Mouse (Mus musculus) retina, postnatal 7 days (tissue): Measurements from ENCODE around the gene Polr3g.
"Not testable (repeated sequence)": the region's sequence is repeated elsewhere in the genome, so short reads cannot be mapped to it uniquely, and the experiment has no call there.

Experiments
- DNase-seq: peaks from one replicate; pipeline ENCODE4 v3.0.0-alpha.2; 2012; ENCODE audit warnings: low read depth, low spot score

Polr3g gene

DNA sequence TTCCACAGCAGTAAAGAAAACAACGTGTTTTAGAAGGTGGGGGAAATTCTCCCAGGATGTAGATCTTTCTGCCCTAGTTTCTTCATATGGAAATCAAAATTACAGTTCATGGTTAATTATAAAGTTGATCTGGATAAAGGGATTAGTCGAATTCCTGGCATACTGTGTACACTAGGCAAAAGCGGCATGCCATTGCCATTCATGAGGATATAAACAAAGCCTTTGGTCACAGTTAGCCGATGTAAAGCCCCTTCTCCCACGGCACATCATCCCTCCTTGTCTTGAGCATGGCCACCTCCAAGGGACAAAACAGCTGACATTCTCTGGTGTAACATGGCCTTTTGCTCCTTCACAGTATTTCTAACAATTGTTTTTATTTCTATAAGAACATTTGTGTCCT is 80.2 kb downstream of the Polr3g start:
- no peak for DNase-seq

DNA sequence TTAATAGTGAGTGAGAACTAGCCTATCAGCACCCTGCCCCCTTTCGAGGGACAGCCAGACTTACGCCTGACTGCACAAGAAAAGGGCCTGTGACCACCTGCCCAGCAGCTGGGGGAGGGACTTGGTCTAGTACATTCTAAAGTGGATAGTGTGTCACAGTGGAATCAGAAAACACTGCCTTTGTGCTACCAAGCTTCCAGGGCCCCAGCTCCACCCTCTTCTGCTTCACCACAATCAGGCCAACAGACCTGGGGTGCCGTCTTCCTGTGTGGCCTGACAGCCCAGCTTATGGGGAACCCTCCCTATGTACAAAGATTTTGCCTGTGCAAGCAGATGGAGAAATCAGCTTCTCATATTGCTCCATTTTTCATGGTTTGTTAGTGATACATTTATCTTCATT is 81.4 kb downstream of the Polr3g start:
- DNase-seq, result no peak

DNA sequence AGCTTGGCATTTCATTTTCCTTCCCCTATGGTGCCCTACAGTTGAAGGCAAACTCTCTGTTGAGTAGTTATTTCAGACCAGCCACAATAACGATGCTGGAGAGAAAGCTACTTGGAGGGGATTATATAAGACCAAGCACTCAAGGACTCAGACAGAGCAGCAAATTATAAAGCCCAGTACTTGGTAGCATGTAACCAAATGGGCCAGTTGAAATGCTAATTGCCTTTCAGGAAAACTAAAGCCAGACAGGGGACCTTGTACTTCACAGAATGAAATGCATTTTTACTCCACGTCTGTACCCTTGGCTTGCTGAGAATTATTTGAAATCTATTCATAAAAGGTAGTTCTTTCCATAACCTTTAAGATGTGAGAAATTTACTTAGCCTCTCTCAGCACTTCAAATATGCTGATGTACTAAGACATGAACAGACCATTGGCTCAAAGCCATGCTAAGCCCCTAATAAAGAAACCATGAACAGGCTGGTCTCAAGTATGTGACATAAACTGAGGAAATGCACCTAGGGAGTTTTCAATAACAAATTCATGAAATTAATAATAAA is 82.1 kb downstream of the Polr3g start:
- no peak for DNase-seq

GRCm38 (mm10) chr13:81627861-81628260 is 83.0 kb downstream of the Polr3g start:
- not testable (repeated sequence) for DNase-seq
